Mouse (Mus musculus) heart, postnatal 0 days (tissue): ENCODE results near the gene Wdpcp. TPM values are rescaled to one million over a fixed set of nuclear protein-coding genes. Genes with fewer than 3 reads are reported as not detected.
"Not testable (repeated sequence)": the region's sequence is repeated elsewhere in the genome, so short reads cannot be mapped to it uniquely, and the experiment has no call there.

Experiments
- ATAC-seq: fragments of 200-750 bp; cut with Nextera tagmentation; 2 replicates; pipeline ENCODE4 v1.8.0; 2017; ENCODE audit warnings: low read depth, moderate number of reproducible peaks, moderate library complexity; ENCODE audit not compliant: insufficient read depth
- DNase-seq: peaks from one replicate; pipeline ENCODE4 v3.0.0-alpha.2; 2016; ENCODE audit warnings: low spot score
- H3K27ac ChIP-seq: fragments of 300-500 bp; sonication (generic); 2 replicates; pipeline ENCODE4 v1.5.1; 2014; ENCODE audit warnings: low read depth, mild to moderate bottlenecking
- H3K27me3 ChIP-seq: fragments of 300-500 bp; sonication (generic); 2 replicates; pipeline ENCODE4 v1.6.1; 2014; ENCODE audit warnings: low read length, mixed read lengths; ENCODE audit not compliant: control insufficient read depth, insufficient read depth
- H3K36me3 ChIP-seq: fragments of 300-500 bp; sonication (generic); replicated peaks from 2 replicates; pipeline ENCODE4 v1.6.1; 2014; ENCODE audit warnings: low read length, mixed read lengths; ENCODE audit not compliant: control insufficient read depth, insufficient read depth
- H3K4me1 ChIP-seq: fragments of 300-500 bp; sonication (generic); 2 replicates; pipeline ENCODE4 v1.6.1; 2014; ENCODE audit warnings: antibody characterized with exemption; ENCODE audit not compliant: control insufficient read depth, insufficient read depth
- H3K4me2 ChIP-seq: fragments of 300-500 bp; sonication (generic); 2 replicates; pipeline ENCODE4 v1.6.1; 2014; ENCODE audit warnings: low read depth, mild to moderate bottlenecking, low read length, moderate library complexity
- H3K4me3 ChIP-seq: fragments of 300-500 bp; sonication (generic); 2 replicates; pipeline ENCODE4 v1.5.1; 2014; ENCODE audit warnings: low read depth, low read length
- H3K9ac ChIP-seq: fragments of 300-500 bp; sonication (generic); replicated peaks from 2 replicates; pipeline ENCODE4 v1.6.1; 2014; ENCODE audit warnings: low read depth, low read length, mixed read lengths
- H3K9me3 ChIP-seq: fragments of 300-500 bp; sonication (generic); replicated peaks from 2 replicates; pipeline ENCODE4 v1.6.1; 2016; ENCODE audit warnings: low read length; ENCODE audit not compliant: control insufficient read depth
- CTCF ChIP-seq: IDR thresholded peaks from 2 replicates; pipeline ENCODE4 v1.5.1; 2016; ENCODE audit warnings: antibody characterized with exemption, control low read depth, low read depth
- EP300 ChIP-seq: IDR thresholded peaks from 2 replicates; pipeline ENCODE4 v1.6.1; 2016; ENCODE audit warnings: antibody characterized with exemption, low read depth
- WGBS: fragments of 180-500 bp; shearing (Covaris S2); extraction: QIAGEN DNeasy Blood & Tissue Kit; methylation state at CpG from one replicate; pipeline ENCODE4 v1.1.7; 2014; 5-methylcytosine and 5-hydroxymethylcytosine counted together
- polyA plus RNA-seq: library from polyadenylated mRNA; unstranded; fragments of >200 nt; fragmentation: Nextera tagmentation; extraction: Ambion mirVana; gene quantifications from 2 replicates; pipeline ENCODE4 v1.2.1, GENCODE M21; 2015
- total RNA-seq: library from RNA; depleted of rRNA; stranded (reverse); fragments of >200 nt; gene quantifications from 2 replicates; pipeline ENCODE4 v1.2.3, GENCODE M21; 2014; ENCODE audit warnings: low replicate concordance; rRNA removed

The Wdpcp gene
- total RNA-seq (5.8 and 32.1 TPM in 2 replicates), polyA plus RNA-seq (4.0 and 4.2 TPM in 2 replicates)

DNA sequence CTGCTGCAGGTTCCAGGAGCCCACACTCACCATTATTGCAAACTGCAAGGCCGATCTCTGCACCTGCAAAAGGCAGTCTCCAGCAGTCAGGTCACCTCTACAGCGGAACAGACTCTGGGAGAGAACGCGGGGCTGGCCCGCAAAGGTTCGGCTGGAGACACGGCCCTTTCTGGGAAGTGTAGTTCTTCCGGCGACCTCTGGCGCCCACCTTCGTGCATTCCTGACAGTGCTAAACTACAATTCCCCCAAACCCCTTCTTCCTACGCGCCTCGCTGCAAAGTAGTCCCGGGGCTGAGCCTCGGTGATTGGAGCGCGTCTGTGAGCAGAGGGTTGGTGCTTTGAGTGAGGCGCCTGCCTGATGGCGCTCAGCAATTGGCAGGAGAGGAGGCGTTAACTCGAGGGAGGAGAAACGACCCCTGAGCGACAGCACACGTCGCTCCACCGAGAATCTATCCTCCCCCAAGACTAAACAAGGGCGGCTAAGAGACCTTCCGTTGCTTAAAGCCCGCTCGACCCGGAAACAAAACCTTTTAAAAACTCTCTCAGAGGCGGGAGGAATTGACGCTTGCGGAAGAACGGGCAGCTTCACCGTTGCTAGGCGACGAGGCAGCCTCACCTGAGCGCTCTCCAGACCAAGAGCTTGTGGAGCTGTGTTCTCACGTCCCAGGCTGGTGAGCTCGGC, at the start of gene Wdpcp, which contains the start of gene Mdh1:
Wdpcp (plus strand) TSS at position 536 of the 682 bp plus-strand sequence.
Mdh1 (minus strand) TSS at position 668 of the 682 bp plus-strand sequence.
- H3K36me3 ChIP-seq, result peaks cover 6% of the 10 kb centered on the region; the same call in 1 of the 2 replicates
- DNase-seq, result peak; percentile 100
- peak within 1 kb of the TSS; percentile 88 for H3K4me3 ChIP-seq
- H3K4me2 ChIP-seq, result peak within 1 kb of the TSS; percentile 81
- H3K4me1 ChIP-seq, result 0 out of 2 replicates have a peak, but pooled peaks cover 9% of the 10 kb centered on the region
- TF ChIP-seq CTCF, result no peak; the same call in 1 of the 2 replicates
- TF ChIP-seq EP300, result no peak; the same call in 1 of the 2 replicates
- under 1% methylated on average over 42 of the region's 42 CpGs for WGBS
- no peaks in the 10 kb centered on the region for H3K9me3 ChIP-seq
- ATAC-seq, result peak; percentile 95
- H3K27ac ChIP-seq, result peak within 1 kb of the TSS; percentile 96
- H3K9ac ChIP-seq, result peak within 1 kb of the TSS; percentile 92
- no peaks in the 10 kb centered on the region for H3K27me3 ChIP-seq

DNA sequence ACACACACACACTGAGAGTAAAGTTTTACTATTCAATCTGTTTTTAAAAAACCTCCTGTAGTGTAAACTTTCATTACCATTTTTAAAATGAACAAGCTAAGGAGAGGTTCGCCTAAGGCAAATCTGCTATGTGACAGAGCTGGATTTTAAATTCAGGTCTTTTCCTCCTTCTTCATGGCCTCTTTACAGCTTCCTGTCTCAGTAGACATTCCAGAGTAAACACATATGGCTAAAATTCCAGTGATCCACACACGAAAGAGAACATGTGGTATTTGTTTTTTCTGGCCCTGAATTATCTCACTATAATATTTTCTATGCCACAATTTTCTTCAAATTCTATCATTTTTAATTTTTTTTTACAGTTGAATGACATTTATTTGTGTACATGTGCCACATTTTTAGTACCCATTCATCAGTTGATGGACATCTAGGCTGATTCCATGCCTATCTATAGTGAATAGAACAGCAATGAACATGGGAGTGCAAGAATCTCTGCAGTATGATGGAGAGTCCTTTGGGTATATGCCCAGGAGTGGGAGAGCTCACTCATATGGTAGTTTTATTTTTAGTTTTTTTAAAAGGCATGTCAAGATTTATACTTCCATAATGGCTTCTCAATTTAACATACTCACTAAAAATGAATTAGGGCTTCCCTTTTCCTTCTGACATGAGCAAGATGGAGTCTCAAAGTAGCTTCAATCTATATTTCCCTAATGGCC, 43.2 kb upstream of the Wdpcp start:
- Histone ChIP-seq H3K27ac (no peak overlapping the region), H3K4me1 (no peaks in the 10 kb centered on the region)

DNA sequence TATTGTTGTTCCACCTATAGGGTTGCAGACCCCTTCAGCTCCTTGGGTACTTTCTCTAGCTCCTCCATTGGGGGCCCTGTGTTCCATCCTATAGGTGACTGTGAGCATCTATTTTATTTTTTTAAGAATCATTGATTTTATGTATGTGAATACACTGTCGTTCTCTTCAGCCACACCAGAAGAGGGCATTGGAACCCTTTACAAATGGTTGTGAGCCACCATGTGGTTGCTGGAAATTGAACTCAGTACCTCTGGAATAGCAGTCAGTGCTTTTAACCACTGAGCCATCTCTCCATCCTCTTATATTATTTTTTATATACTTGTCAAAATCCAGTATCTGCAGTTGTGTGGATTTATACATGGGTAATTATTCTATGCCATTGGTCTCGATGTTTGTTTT, 41.2 kb upstream of the Wdpcp start:
- 76% methylated on average over 2 of the region's 2 CpGs for WGBS
- H3K36me3 ChIP-seq, H3K4me3 ChIP-seq, H3K9me3 ChIP-seq, H3K27me3 ChIP-seq, H3K27ac ChIP-seq, H3K4me1 ChIP-seq, DNase-seq, H3K9ac ChIP-seq, H3K4me2 ChIP-seq, ATAC-seq: not testable (repeated sequence)

More for the DNA sequence above, 43.2 kb upstream of the Wdpcp start:
- 49% methylated on average over 2 of the region's 2 CpGs for WGBS
- Histone ChIP-seq H3K36me3 (no peaks in the 10 kb centered on the region), H3K4me2 (no peak overlapping the region), H3K9me3 (no peaks in the 10 kb centered on the region), H3K9ac (no peak overlapping the region), H3K4me3 (no peak overlapping the region), H3K27me3 (no peaks in the 10 kb centered on the region)
- ATAC-seq (no peak), DNase-seq (no peak)
- TF ChIP-seq CTCF, result no peak
- no peak for TF ChIP-seq EP300

DNA sequence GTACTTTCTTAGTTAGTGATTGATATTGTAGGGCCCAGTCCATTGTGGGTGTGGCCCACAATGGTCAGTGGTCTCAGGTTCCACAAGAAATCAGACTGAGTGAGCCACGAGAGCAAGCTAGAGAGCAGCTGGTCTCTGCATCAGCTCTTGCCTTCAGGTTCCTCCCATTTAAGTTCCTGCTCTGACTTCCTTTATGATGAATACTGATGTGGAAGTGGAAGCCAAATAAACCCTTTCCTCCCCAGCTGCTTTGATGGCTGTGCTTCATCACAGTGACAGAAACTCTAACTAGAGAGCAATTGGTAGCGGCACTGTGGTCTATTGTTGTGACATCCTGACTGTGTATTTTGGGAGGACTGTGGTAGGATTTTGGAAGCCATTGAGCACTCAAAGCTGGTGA, 32.0 kb upstream of the Wdpcp start:
- H3K36me3 ChIP-seq, result no peaks in the 10 kb centered on the region
- H3K4me3 ChIP-seq, result no peak overlapping the region
- 40% methylated on average over 2 of the region's 2 CpGs for WGBS
- H3K27ac ChIP-seq, result no peak overlapping the region
- DNase-seq, result no peak
- no peaks in the 10 kb centered on the region for H3K9me3 ChIP-seq
- no peak for TF ChIP-seq EP300
- no peak overlapping the region for H3K4me2 ChIP-seq
- no peak overlapping the region for H3K9ac ChIP-seq
- H3K27me3 ChIP-seq, result no peaks in the 10 kb centered on the region
- no peak for ATAC-seq
- H3K4me1 ChIP-seq, result no peaks in the 10 kb centered on the region

DNA sequence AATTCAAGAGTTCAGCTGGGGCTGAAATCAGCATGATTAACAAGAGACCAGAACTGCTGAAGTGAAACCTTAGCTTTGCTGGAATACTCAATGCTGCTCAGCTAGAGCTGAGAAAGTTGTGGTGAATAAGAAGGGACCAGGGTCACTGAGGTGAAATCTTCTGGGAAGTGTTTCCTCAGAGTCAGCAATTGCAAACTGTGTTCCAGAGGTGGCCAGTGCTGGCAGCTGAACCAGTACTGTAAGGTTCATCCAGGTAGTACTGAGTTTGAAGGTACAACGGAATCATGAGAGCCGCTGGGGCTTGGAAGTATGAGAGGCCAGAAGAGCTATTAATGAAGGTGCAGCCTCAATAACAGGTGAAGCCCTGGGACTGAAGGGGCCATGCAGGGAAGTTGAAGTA, 31.4 kb upstream of the Wdpcp start:
- no peaks in the 10 kb centered on the region for H3K36me3 ChIP-seq
- TF ChIP-seq EP300 (no peak), CTCF (no peak)
- no peak overlapping the region for H3K27ac ChIP-seq
- ATAC-seq (no peak), DNase-seq (no peak)
- H3K4me2 ChIP-seq, result no peak overlapping the region
- WGBS, result 94% methylated on average over 2 of the region's 2 CpGs
- H3K9me3 ChIP-seq, result no peaks in the 10 kb centered on the region
- H3K27me3 ChIP-seq, result no peaks in the 10 kb centered on the region
- no peaks in the 10 kb centered on the region for H3K4me1 ChIP-seq
- H3K4me3 ChIP-seq, result no peak overlapping the region
- H3K9ac ChIP-seq, result no peak overlapping the region
